Mouse (Mus musculus): ENCODE measurements around the gene Rag1. TPM values are rescaled to one million over a fixed set of nuclear protein-coding genes. Genes with fewer than 3 reads are reported as not detected.

Gene Rag1
- polyA plus RNA-seq, 1 experiment from 2014 or later = not detected

- Histone ChIP-seq H3K36me3 (ENCODE audit: control insufficient read depth, insufficient read depth, low read length) (no peaks in the 10 kb centered on the region), H3K4me1 (replicated peaks; ENCODE audit: control insufficient read depth, insufficient read depth, low read length) (0 out of 2 replicates have a peak, but pooled peaks cover 5% of the 10 kb centered on the region), H3K4me3 (ENCODE audit: low read depth, low read length) (no peak overlapping the region), H3K27me3 (replicated peaks; ENCODE audit: control insufficient read depth, insufficient read depth, low read length) (no peaks in the 10 kb centered on the region), H3K4me2 (ENCODE audit: low read length) (no peak overlapping the region), H3K27ac (ENCODE audit: low read depth) (no peak overlapping the region), H3K9ac (ENCODE audit: low read length) (no peak overlapping the region), H3K9me3 (ENCODE audit: control insufficient read depth, low read length) (no peaks in the 10 kb centered on the region)
- 100% methylated on average over 1 of the region's 1 CpGs for WGBS
- DNase-seq (ENCODE audit: low spot score) (no peak), ATAC-seq (replicated peaks; ENCODE audit: low FRiP score, low TSS enrichment, low read depth) (no peak)
These were observed 46.2 kb downstream of the Rag1 start for GRCm38 (mm10) chr2:101603099-101603498.

DNA sequence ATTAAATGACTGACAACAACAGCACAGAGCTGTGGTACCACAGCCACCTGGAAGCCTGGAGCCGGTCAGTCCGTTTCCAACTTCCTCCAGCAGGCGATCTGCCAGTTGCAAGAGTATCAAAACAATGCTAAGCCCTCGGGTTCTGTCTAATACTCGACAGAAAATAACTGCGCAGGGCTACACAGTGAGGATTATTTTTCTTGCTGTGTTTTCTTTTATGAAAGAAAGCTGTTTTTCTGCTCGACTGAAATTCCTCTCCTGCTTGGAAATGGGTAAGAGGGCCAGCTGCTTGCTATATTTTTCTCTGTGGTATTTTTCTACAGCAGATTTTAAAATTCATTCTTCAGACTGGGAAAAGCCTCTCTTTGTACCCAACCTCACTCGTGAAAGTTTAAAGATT is 48.6 kb downstream of the Rag1 start:
- DNase-seq (ENCODE audit: low spot score) (no peak), ATAC-seq (replicated peaks; ENCODE audit: low FRiP score, low TSS enrichment, low read depth) (no peak)
- Histone ChIP-seq H3K4me1 (replicated peaks; ENCODE audit: control insufficient read depth, insufficient read depth, low read length) (0 out of 2 replicates have a peak, but pooled peaks cover 5% of the 10 kb centered on the region), H3K27ac (ENCODE audit: low read depth) (no peak overlapping the region), H3K4me3 (ENCODE audit: low read depth, low read length) (no peak overlapping the region), H3K36me3 (ENCODE audit: control insufficient read depth, insufficient read depth, low read length) (no peaks in the 10 kb centered on the region), H3K27me3 (replicated peaks; ENCODE audit: control insufficient read depth, insufficient read depth, low read length) (no peaks in the 10 kb centered on the region), H3K9ac (ENCODE audit: low read length) (no peak overlapping the region), H3K9me3 (ENCODE audit: control insufficient read depth, low read length) (no peaks in the 10 kb centered on the region), H3K4me2 (ENCODE audit: low read length) (no peak overlapping the region)
- 33% methylated on average over 8 of the region's 8 CpGs for WGBS

DNA sequence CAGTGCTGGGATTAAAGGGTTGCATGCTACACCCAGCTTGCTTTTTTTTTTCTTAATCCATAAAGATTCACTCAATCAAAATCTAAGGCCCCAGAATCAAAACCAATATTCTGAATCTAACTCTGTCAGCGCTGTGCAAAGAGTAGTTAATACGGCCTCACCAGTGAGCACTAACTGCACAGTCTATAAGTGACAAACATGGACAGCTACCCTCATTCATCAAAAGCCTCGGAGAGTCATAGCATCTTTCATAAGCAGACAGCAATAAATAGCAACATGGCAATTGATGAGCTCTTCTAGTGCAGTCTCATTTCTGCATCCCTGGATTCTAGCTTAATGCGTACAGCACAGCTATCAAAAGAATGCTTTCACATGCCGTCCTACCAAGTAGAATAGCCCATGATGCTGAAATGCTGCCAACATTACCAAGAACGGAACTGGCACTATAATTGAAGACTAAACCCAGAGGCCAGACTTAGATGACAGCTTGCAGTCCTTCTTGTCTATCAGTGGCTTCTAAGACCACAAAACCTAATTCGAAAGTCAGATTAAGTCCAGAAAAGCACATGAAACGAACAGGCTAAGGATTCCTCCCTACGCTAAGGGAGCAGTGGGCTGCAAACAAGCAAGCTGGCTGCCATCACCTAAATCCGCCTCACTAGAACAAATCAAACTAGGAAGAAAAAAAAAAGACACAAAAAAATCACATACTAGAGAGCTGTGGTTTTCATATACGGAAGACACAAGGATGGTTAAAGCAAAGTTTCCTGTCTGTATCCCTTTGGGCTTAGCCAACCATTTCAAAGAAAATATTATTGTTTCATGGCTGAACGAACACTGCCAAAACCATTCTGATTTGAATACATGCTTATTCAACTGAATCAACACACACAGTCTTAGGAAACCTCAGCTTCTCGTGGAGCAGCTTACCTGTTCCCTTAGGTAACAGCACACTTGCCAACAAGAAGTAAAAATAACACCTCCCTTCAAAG is 50.8 kb downstream of the Rag1 start:
- H3K27me3 ChIP-seq (replicated peaks; ENCODE audit: control insufficient read depth, insufficient read depth, low read length) = no peaks in the 10 kb centered on the region
- DNase-seq (ENCODE audit: low spot score) = no peak
- no peak for ATAC-seq (replicated peaks; ENCODE audit: low FRiP score, low TSS enrichment, low read depth)
- no peak overlapping the region for H3K9ac ChIP-seq (ENCODE audit: low read length)
- H3K4me2 ChIP-seq (ENCODE audit: low read length) = no peak overlapping the region
- no peaks in the 10 kb centered on the region for H3K36me3 ChIP-seq (ENCODE audit: control insufficient read depth, insufficient read depth, low read length)
- WGBS = 84% methylated on average over 13 of the region's 13 CpGs
- H3K9me3 ChIP-seq (ENCODE audit: control insufficient read depth, low read length) = no peaks in the 10 kb centered on the region
- H3K27ac ChIP-seq (ENCODE audit: low read depth) = no peak overlapping the region
- H3K4me1 ChIP-seq (replicated peaks; ENCODE audit: control insufficient read depth, insufficient read depth, low read length) = 0 out of 2 replicates have a peak, but pooled peaks cover 5% of the 10 kb centered on the region
- H3K4me3 ChIP-seq (ENCODE audit: low read depth, low read length) = no peak overlapping the region

DNA sequence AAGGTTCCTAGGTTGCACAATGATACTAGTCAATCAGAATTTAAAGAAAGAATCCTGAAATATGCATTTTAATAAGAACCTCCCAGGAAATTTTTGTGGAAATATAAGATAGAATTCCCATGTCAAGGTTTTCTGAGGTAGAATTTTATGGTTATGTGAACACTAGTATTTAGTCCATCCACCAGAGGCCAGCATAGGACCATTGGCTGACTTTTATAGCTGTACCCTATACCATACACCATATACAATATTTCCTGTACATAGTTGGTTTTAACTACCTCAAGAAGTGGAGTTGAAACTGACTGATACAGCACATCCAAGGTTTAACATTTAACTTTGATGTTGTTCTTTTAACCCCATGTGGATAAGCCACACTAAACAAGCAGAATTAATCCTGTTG is 52.1 kb downstream of the Rag1 start:
- no peak overlapping the region for H3K27ac ChIP-seq (ENCODE audit: low read depth)
- no peak overlapping the region for H3K4me2 ChIP-seq (ENCODE audit: low read length)
- no peak for DNase-seq (ENCODE audit: low spot score)
- no peaks in the 10 kb centered on the region for H3K36me3 ChIP-seq (ENCODE audit: control insufficient read depth, insufficient read depth, low read length)
- no peaks in the 10 kb centered on the region for H3K27me3 ChIP-seq (replicated peaks; ENCODE audit: control insufficient read depth, insufficient read depth, low read length)
- 0 out of 2 replicates have a peak, but pooled peaks cover 8% of the 10 kb centered on the region for H3K4me1 ChIP-seq (replicated peaks; ENCODE audit: control insufficient read depth, insufficient read depth, low read length)
- H3K4me3 ChIP-seq (ENCODE audit: low read depth, low read length) = no peak overlapping the region
- H3K9ac ChIP-seq (ENCODE audit: low read length) = no peak overlapping the region
- no peak for ATAC-seq (replicated peaks; ENCODE audit: low FRiP score, low TSS enrichment, low read depth)
- no peaks in the 10 kb centered on the region for H3K9me3 ChIP-seq (ENCODE audit: control insufficient read depth, low read length)

DNA sequence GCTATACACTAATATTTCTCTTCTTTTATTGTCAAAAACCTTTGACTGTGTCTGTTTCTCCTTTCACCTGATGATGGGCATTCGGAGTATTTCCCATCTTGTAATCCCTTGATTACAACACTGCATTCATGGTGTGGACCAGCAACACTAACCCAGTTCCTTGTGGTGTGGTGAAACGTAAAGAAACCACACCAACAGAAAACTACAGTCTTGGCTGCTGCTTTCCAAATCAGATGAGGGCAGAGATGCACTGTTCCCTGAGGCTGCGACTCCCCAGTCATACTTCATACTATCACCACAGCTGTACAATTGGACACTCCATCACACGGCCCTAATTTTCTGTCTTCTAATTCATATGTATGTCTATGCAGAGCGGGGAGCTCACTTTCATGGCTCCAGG is 54.6 kb downstream of the Rag1 start:
- DNase-seq (ENCODE audit: low spot score) (no peak), ATAC-seq (replicated peaks; ENCODE audit: low FRiP score, low TSS enrichment, low read depth) (no peak)
- H3K36me3 ChIP-seq (ENCODE audit: control insufficient read depth, insufficient read depth, low read length) = no peaks in the 10 kb centered on the region
- H3K9me3 ChIP-seq (ENCODE audit: control insufficient read depth, low read length) = no peaks in the 10 kb centered on the region
- no peak overlapping the region for H3K4me3 ChIP-seq (ENCODE audit: low read depth, low read length)
- H3K4me2 ChIP-seq (ENCODE audit: low read length) = no peak overlapping the region
- H3K4me1 ChIP-seq (replicated peaks; ENCODE audit: control insufficient read depth, insufficient read depth, low read length) = 0 out of 2 replicates have a peak, but pooled peaks cover 4% of the 10 kb centered on the region
- 86% methylated on average over 5 of the region's 5 CpGs for WGBS
- no peak overlapping the region for H3K27ac ChIP-seq (ENCODE audit: low read depth)
- no peaks in the 10 kb centered on the region for H3K27me3 ChIP-seq (replicated peaks; ENCODE audit: control insufficient read depth, insufficient read depth, low read length)
- no peak overlapping the region for H3K9ac ChIP-seq (ENCODE audit: low read length)

DNA sequence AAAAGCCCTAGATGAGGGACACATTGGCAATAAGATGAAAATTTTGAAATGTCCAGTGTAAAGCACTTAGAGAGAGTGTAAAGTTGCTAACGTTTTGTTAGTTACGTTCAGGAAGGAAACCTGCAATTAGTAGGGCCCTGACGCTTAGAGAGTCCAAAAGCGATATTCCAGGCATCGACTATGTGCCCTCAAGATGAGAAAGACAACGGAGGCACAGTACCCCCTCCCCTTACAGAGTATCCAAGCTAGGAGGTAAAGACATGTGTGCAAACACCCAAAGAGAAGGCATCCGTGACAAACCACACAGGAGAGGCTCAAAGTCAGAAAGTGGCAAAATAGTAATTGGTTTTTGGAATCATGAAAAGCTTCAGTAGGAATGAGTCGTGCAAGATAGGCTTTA is 56.4 kb downstream of the Rag1 start:
- 63% methylated on average over 8 of the region's 8 CpGs for WGBS
- Histone ChIP-seq H3K27ac (ENCODE audit: low read depth) (no peak overlapping the region), H3K9me3 (ENCODE audit: control insufficient read depth, low read length) (no peaks in the 10 kb centered on the region), H3K4me1 (replicated peaks; ENCODE audit: control insufficient read depth, insufficient read depth, low read length) (0 out of 2 replicates have a peak, but pooled peaks cover 4% of the 10 kb centered on the region), H3K36me3 (ENCODE audit: control insufficient read depth, insufficient read depth, low read length) (no peaks in the 10 kb centered on the region), H3K4me2 (ENCODE audit: low read length) (no peak overlapping the region), H3K27me3 (replicated peaks; ENCODE audit: control insufficient read depth, insufficient read depth, low read length) (no peaks in the 10 kb centered on the region), H3K4me3 (ENCODE audit: low read depth, low read length) (no peak overlapping the region), H3K9ac (ENCODE audit: low read length) (no peak overlapping the region)
- DNase-seq (ENCODE audit: low spot score) (no peak), ATAC-seq (replicated peaks; ENCODE audit: low FRiP score, low TSS enrichment, low read depth) (no peak)

- Histone ChIP-seq H3K27me3 (replicated peaks; ENCODE audit: control insufficient read depth, insufficient read depth, low read length) (no peaks in the 10 kb centered on the region), H3K4me2 (ENCODE audit: low read length) (no peak overlapping the region), H3K4me1 (replicated peaks; ENCODE audit: control insufficient read depth, insufficient read depth, low read length) (0 out of 2 replicates have a peak, but pooled peaks cover 4% of the 10 kb centered on the region), H3K36me3 (ENCODE audit: control insufficient read depth, insufficient read depth, low read length) (no peaks in the 10 kb centered on the region), H3K9ac (ENCODE audit: low read length) (no peak overlapping the region), H3K4me3 (ENCODE audit: low read depth, low read length) (no peak overlapping the region), H3K27ac (ENCODE audit: low read depth) (no peak overlapping the region), H3K9me3 (ENCODE audit: control insufficient read depth, low read length) (no peaks in the 10 kb centered on the region)
- ATAC-seq (replicated peaks; ENCODE audit: low FRiP score, low TSS enrichment, low read depth) (no peak), DNase-seq (ENCODE audit: low spot score) (no peak)
- 28% methylated on average over 10 of the region's 10 CpGs for WGBS
These were observed 57.1 kb downstream of the Rag1 start for GRCm38 (mm10) chr2:101592023-101592841.

- H3K27me3 ChIP-seq (replicated peaks; ENCODE audit: control insufficient read depth, insufficient read depth, low read length) = no peaks in the 10 kb centered on the region
- H3K9ac ChIP-seq (ENCODE audit: low read length) = no peak overlapping the region
- H3K4me3 ChIP-seq (ENCODE audit: low read depth, low read length) = no peak overlapping the region
- H3K36me3 ChIP-seq (ENCODE audit: control insufficient read depth, insufficient read depth, low read length) = no peaks in the 10 kb centered on the region
- ATAC-seq (replicated peaks; ENCODE audit: low FRiP score, low TSS enrichment, low read depth) (no peak), DNase-seq (ENCODE audit: low spot score) (no peak)
- WGBS = 64% methylated on average over 8 of the region's 8 CpGs
- no peaks in the 10 kb centered on the region for H3K9me3 ChIP-seq (ENCODE audit: control insufficient read depth, low read length)
- H3K27ac ChIP-seq (ENCODE audit: low read depth) = no peak overlapping the region
- 0 out of 2 replicates have a peak, but pooled peaks cover 4% of the 10 kb centered on the region for H3K4me1 ChIP-seq (replicated peaks; ENCODE audit: control insufficient read depth, insufficient read depth, low read length)
- no peak overlapping the region for H3K4me2 ChIP-seq (ENCODE audit: low read length)
These were observed 57.9 kb downstream of the Rag1 start for GRCm38 (mm10) chr2:101591356-101591755.
